In genomic region chr9:27437391-27438061, GRCm38 (mm10) we compare ENCODE assay signal across 11 mouse cellular contexts. TPM values are rescaled to one million over a fixed set of nuclear protein-coding genes. Genes with fewer than 3 reads are reported as not detected.
DNase-seq lines count a peak whose midpoint lies in the region; ATAC-seq and TF ChIP-seq lines count a peak whose summit lies in the region.
"Had no signal": no experiment of that assay in that cellular context is flagged by ENCODE, and none has a peak within 500 bp of the region (broad histone marks: within the 10 kb centered on the region; RNA-seq: fewer than 3 reads in every experiment).

No protein-coding gene starts in this region.

- TF ChIP-seq POLR2A in limb, embryonic 14.5 days (IDR thresholded peaks at IDR 0.05; ENCODE audit: borderline replicate concordance, extremely low read depth, insufficient read depth, insufficient read length), result no peak

- DNase-seq in forebrain, embryonic 10.5 days (ENCODE audit: extremely low spot score, low spot score), result no peak
- no peak for DNase-seq in forebrain, embryonic 11.5 days (ENCODE audit: low spot score)
- peak; percentile 54 for DNase-seq in brain, embryonic 18.5 days (ENCODE audit: low read depth, low spot score)
- DNase-seq in heart, postnatal 10 days, result peak; percentile 22 to 24
- peak; percentile 59 for DNase-seq in limb, embryonic 14.5 days (ENCODE audit: low spot score)
- DNase-seq in MN1 (ENCODE audit: low spot score), result no peak
- DNase-seq in kidney, adult 18-20 months, result no peak

- no peak for ATAC-seq in forebrain, embryonic 11.5 days (replicated peaks; ENCODE audit: low FRiP score)
- peak; percentile 55 for ATAC-seq in limb, embryonic 14.5 days (ENCODE audit: low FRiP score, low read depth)
- no peak for ATAC-seq in megakaryocyte-erythroid progenitor cell, adult 5-6 weeks (replicated peaks; ENCODE audit: low FRiP score, low TSS enrichment, poor library complexity, severe bottlenecking)

- H3K4me1 ChIP-seq in forebrain, embryonic 10.5 days, result peaks cover 18% of the 10 kb centered on the region
- no peaks in the 10 kb centered on the region for H3K4me1 ChIP-seq in forebrain, embryonic 11.5 days (replicated peaks; ENCODE audit: control insufficient read depth, insufficient read depth, low read length)
- 0 out of 2 replicates have a peak, but pooled peaks cover 3% of the 10 kb centered on the region for H3K4me1 ChIP-seq in limb, embryonic 14.5 days (ENCODE audit: control insufficient read depth, insufficient read depth, low read length)
- H3K4me1 ChIP-seq: limb, embryonic 12.5 days had no signal

- H3K36me3 ChIP-seq in forebrain, embryonic 10.5 days (replicated peaks), result no peaks in the 10 kb centered on the region
- H3K36me3 ChIP-seq in forebrain, embryonic 11.5 days (ENCODE audit: control insufficient read depth, insufficient read depth, low read length), result no peaks in the 10 kb centered on the region
- no peaks in the 10 kb centered on the region for H3K36me3 ChIP-seq in limb, embryonic 14.5 days (ENCODE audit: control insufficient read depth, insufficient read depth, low read length)
- H3K36me3 ChIP-seq: limb, embryonic 12.5 days had no signal

- intact Hi-C loops in heart, postnatal 10 days (cut with DNase I), result no loop called here

- peak overlapping the region; percentile 72 for H3K27ac ChIP-seq in forebrain, embryonic 10.5 days
- no peak overlapping the region for H3K27ac ChIP-seq in forebrain, embryonic 11.5 days (ENCODE audit: low read depth, low read length)
- H3K27ac ChIP-seq in limb, embryonic 14.5 days (replicated peaks; ENCODE audit: low read depth, low read length), result no peak overlapping the region; the same call in 1 of the 2 replicates
- H3K27ac ChIP-seq: limb, embryonic 12.5 days had no signal

- H3K4me2 ChIP-seq in forebrain, embryonic 11.5 days (ENCODE audit: low read depth, low read length, severe bottlenecking), result no peak overlapping the region
- H3K4me2 ChIP-seq in limb, embryonic 14.5 days (replicated peaks; ENCODE audit: low read depth, low read length, severe bottlenecking), result no peak overlapping the region
- H3K4me2 ChIP-seq: limb, embryonic 12.5 days had no signal

- no peak overlapping the region for H3K9ac ChIP-seq in forebrain, embryonic 11.5 days (ENCODE audit: low read length)
- no peak overlapping the region for H3K9ac ChIP-seq in limb, embryonic 14.5 days (ENCODE audit: low read depth, low read length, severe bottlenecking)
- H3K9ac ChIP-seq: limb, embryonic 12.5 days had no signal

- WGBS in forebrain, embryonic 10.5 days, result 74% methylated on average over 7 of the region's 7 CpGs
- 71% methylated on average over 7 of the region's 7 CpGs for WGBS in forebrain, embryonic 11.5 days
- WGBS in limb, embryonic 14.5 days, result 49% methylated on average over 7 of the region's 7 CpGs

- peaks cover 4% of the 10 kb centered on the region; the same call in 1 of the 2 replicates for H3K27me3 ChIP-seq in forebrain, embryonic 10.5 days (ENCODE audit: poor library complexity, severe bottlenecking)
- no peaks in the 10 kb centered on the region for H3K27me3 ChIP-seq in forebrain, embryonic 11.5 days (ENCODE audit: control insufficient read depth, insufficient read depth, low read length)
- H3K27me3 ChIP-seq in limb, embryonic 14.5 days (ENCODE audit: control insufficient read depth, insufficient read depth, low read length), result no peaks in the 10 kb centered on the region
- H3K27me3 ChIP-seq: limb, embryonic 12.5 days had no signal

- H3K4me3 ChIP-seq in forebrain, embryonic 10.5 days, result no peak overlapping the region
- no peak overlapping the region for H3K4me3 ChIP-seq in forebrain, embryonic 11.5 days (ENCODE audit: low read depth, low read length)
- no peak overlapping the region for H3K4me3 ChIP-seq in limb, embryonic 14.5 days (replicated peaks; ENCODE audit: low read length)
- H3K4me3 ChIP-seq: limb, embryonic 12.5 days; myocyte had no signal

- H3K9me3 ChIP-seq in forebrain, embryonic 10.5 days, result no peaks in the 10 kb centered on the region
- H3K9me3 ChIP-seq in forebrain, embryonic 11.5 days (ENCODE audit: control insufficient read depth, low read length), result no peaks in the 10 kb centered on the region
- no peaks in the 10 kb centered on the region for H3K9me3 ChIP-seq in limb, embryonic 14.5 days (ENCODE audit: control insufficient read depth, low read length)
- H3K9me3 ChIP-seq: limb, embryonic 12.5 days had no signal

RNA-seq across cellular contexts. Expression of gene Spata19, which starts 40.9 kb away (rescaled TPM):
- polyA plus RNA-seq in forebrain, embryonic 10.5 days (2016; fragmentation: Nextera tagmentation; extraction: Ambion mirVana), result not detected in 2 replicates
- not detected in 2 replicates for polyA plus RNA-seq in forebrain, embryonic 11.5 days (2014; fragmentation: Nextera tagmentation; extraction: Ambion mirVana)
- not detected for total RNA-seq in heart, postnatal 10 days (2021)
- not detected in 2 replicates for polyA plus RNA-seq in limb, embryonic 14.5 days (2012; rRNA removed)
- polyA plus RNA-seq in limb, embryonic 14.5 days (2014; fragmentation: Nextera tagmentation; extraction: Ambion mirVana), result not detected in 2 replicates
- not detected in 2 replicates for total RNA-seq in megakaryocyte-erythroid progenitor cell, adult 5-6 weeks (2014; fragmentation: Nextera tagmentation)
- not detected in 2 replicates for total RNA-seq in megakaryocyte-erythroid progenitor cell, adult 5-6 weeks (2017)
- polyA plus RNA-seq: C2C12; limb, embryonic 12.5 days; myocyte had no signal

Comparison
In these comparisons a context has a peak if more than half of its experiments do, and no peak if none do; other contexts are left out.
1. DNase-seq: peak in brain, embryonic 18.5 days (single experiment), heart, postnatal 10 days (2 of 2) and limb, embryonic 14.5 days (single experiment); none in forebrain, embryonic 10.5 days (single experiment), forebrain, embryonic 11.5 days (single experiment), MN1 (single experiment) and kidney, adult 18-20 months (single experiment).